Mouse (Mus musculus): ENCODE results near the gene Fam129c. TPM values are rescaled to one million over a fixed set of nuclear protein-coding genes. Genes with fewer than 3 reads are reported as not detected.

Fam129c gene
- polyA plus RNA-seq (2014; fragmentation: Nextera tagmentation; extraction: Ambion mirVana): 4.1 and 4.5 TPM in 2 replicates

- no peak within 1 kb of the TSS for H3K4me2 ChIP-seq (ENCODE audit: low read length)
- no peak for ATAC-seq
These were observed at the start of gene Fam129c for GRCm38 (mm10) chr8:71597451-71597850. Gene Fam129c, plus strand, starts transcription at chr8:71597648.

GRCm38 (mm10) chr8:71550754-71551153 lies 46.7 kb upstream of the Fam129c start:
- Histone ChIP-seq H3K9me3 (replicated peaks; ENCODE audit: control insufficient read depth, low read length) (no peaks in the 10 kb centered on the region), H3K27me3 (replicated peaks; ENCODE audit: control insufficient read depth, insufficient read depth, low read length) (peaks cover 5% of the 10 kb centered on the region; the same call in 1 of the 2 replicates), H3K36me3 (ENCODE audit: control insufficient read depth, insufficient read depth, low read length) (peaks cover 23% of the 10 kb centered on the region), H3K27ac (ENCODE audit: low read depth, low read length) (no peak overlapping the region), H3K9ac (ENCODE audit: low read length) (no peak overlapping the region), H3K4me1 (ENCODE audit: control insufficient read depth, insufficient read depth, low read length) (no peaks in the 10 kb centered on the region), H3K4me3 (ENCODE audit: low read depth, low read length) (no peak overlapping the region), H3K4me2 (ENCODE audit: low read length) (no peak overlapping the region)
- WGBS: 74% methylated on average over 7 of the region's 7 CpGs
- DNase-seq (ENCODE audit: low spot score): no peak
- no peak for ATAC-seq

More at GRCm38 (mm10) chr8:71597451-71597850, at the start of gene Fam129c:
- DNase-seq (ENCODE audit: low spot score): no peak
- H3K27ac ChIP-seq (ENCODE audit: low read depth, low read length): no peak within 1 kb of the TSS
- no peak within 1 kb of the TSS for H3K9ac ChIP-seq (ENCODE audit: low read length)
- peaks cover 8% of the 10 kb centered on the region for H3K4me1 ChIP-seq (ENCODE audit: control insufficient read depth, insufficient read depth, low read length)
- H3K4me3 ChIP-seq (ENCODE audit: low read depth, low read length): no peak within 1 kb of the TSS
- peaks cover 18% of the 10 kb centered on the region for H3K27me3 ChIP-seq (replicated peaks; ENCODE audit: control insufficient read depth, insufficient read depth, low read length)
- 0 out of 2 replicates have a peak, but pooled peaks cover 12% of the 10 kb centered on the region for H3K36me3 ChIP-seq (ENCODE audit: control insufficient read depth, insufficient read depth, low read length)
- H3K9me3 ChIP-seq (replicated peaks; ENCODE audit: control insufficient read depth, low read length): no peaks in the 10 kb centered on the region
- WGBS: 93% methylated on average over 3 of the region's 3 CpGs

GRCm38 (mm10) chr8:71552770-71553169 lies 44.7 kb upstream of the Fam129c start:
- Histone ChIP-seq H3K4me1 (ENCODE audit: control insufficient read depth, insufficient read depth, low read length) (no peaks in the 10 kb centered on the region), H3K4me3 (ENCODE audit: low read depth, low read length) (no peak overlapping the region), H3K27ac (ENCODE audit: low read depth, low read length) (no peak overlapping the region), H3K9me3 (replicated peaks; ENCODE audit: control insufficient read depth, low read length) (no peaks in the 10 kb centered on the region), H3K27me3 (replicated peaks; ENCODE audit: control insufficient read depth, insufficient read depth, low read length) (peaks cover 26% of the 10 kb centered on the region), H3K9ac (ENCODE audit: low read length) (no peak overlapping the region), H3K36me3 (ENCODE audit: control insufficient read depth, insufficient read depth, low read length) (peaks cover 7% of the 10 kb centered on the region), H3K4me2 (ENCODE audit: low read length) (no peak overlapping the region)
- WGBS: 75% methylated on average over 6 of the region's 6 CpGs
- DNase-seq (ENCODE audit: low spot score) (no peak), ATAC-seq (no peak)

GRCm38 (mm10) chr8:71554001-71554400 lies 43.4 kb upstream of the Fam129c start:
- DNase-seq (ENCODE audit: low spot score) (no peak), ATAC-seq (no peak)
- H3K4me1 ChIP-seq (ENCODE audit: control insufficient read depth, insufficient read depth, low read length): peaks cover 6% of the 10 kb centered on the region; the same call in 1 of the 2 replicates
- H3K27me3 ChIP-seq (replicated peaks; ENCODE audit: control insufficient read depth, insufficient read depth, low read length): peaks cover 38% of the 10 kb centered on the region
- H3K4me3 ChIP-seq (ENCODE audit: low read depth, low read length): no peak overlapping the region
- H3K4me2 ChIP-seq (ENCODE audit: low read length): no peak overlapping the region
- H3K9me3 ChIP-seq (replicated peaks; ENCODE audit: control insufficient read depth, low read length): no peaks in the 10 kb centered on the region
- 76% methylated on average over 6 of the region's 6 CpGs for WGBS
- no peak overlapping the region for H3K9ac ChIP-seq (ENCODE audit: low read length)
- no peak overlapping the region for H3K27ac ChIP-seq (ENCODE audit: low read depth, low read length)
- 0 out of 2 replicates have a peak, but pooled peaks cover 3% of the 10 kb centered on the region for H3K36me3 ChIP-seq (ENCODE audit: control insufficient read depth, insufficient read depth, low read length)

DNA sequence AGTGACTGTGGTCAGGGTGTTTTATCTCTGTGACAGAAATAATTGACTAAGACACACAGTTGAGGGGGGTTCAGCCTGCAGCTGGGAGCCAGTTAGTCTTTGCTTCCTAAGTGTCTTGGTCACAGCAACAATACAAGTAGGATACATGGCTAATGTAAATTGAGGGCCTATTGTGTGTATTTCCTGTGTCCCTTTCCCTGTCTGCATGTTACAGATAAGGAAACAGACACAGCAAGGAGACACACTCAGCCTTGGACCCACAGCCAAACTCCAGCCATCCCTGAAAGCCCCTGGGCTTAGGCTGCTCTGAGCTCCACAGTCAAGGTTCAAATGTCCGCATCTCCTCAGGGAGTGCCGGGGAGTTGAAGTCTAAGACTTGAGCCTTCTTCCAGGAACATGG lies 42.8 kb upstream of the Fam129c start:
- Histone ChIP-seq H3K36me3 (ENCODE audit: control insufficient read depth, insufficient read depth, low read length) (no peaks in the 10 kb centered on the region), H3K27me3 (replicated peaks; ENCODE audit: control insufficient read depth, insufficient read depth, low read length) (peaks cover 44% of the 10 kb centered on the region), H3K9me3 (replicated peaks; ENCODE audit: control insufficient read depth, low read length) (no peaks in the 10 kb centered on the region), H3K4me1 (ENCODE audit: control insufficient read depth, insufficient read depth, low read length) (peaks cover 6% of the 10 kb centered on the region; the same call in 1 of the 2 replicates), H3K9ac (ENCODE audit: low read length) (no peak overlapping the region), H3K27ac (ENCODE audit: low read depth, low read length) (no peak overlapping the region), H3K4me3 (ENCODE audit: low read depth, low read length) (no peak overlapping the region), H3K4me2 (ENCODE audit: low read length) (no peak overlapping the region)
- WGBS: 95% methylated on average over 2 of the region's 2 CpGs
- ATAC-seq (no peak), DNase-seq (ENCODE audit: low spot score) (no peak)

DNA sequence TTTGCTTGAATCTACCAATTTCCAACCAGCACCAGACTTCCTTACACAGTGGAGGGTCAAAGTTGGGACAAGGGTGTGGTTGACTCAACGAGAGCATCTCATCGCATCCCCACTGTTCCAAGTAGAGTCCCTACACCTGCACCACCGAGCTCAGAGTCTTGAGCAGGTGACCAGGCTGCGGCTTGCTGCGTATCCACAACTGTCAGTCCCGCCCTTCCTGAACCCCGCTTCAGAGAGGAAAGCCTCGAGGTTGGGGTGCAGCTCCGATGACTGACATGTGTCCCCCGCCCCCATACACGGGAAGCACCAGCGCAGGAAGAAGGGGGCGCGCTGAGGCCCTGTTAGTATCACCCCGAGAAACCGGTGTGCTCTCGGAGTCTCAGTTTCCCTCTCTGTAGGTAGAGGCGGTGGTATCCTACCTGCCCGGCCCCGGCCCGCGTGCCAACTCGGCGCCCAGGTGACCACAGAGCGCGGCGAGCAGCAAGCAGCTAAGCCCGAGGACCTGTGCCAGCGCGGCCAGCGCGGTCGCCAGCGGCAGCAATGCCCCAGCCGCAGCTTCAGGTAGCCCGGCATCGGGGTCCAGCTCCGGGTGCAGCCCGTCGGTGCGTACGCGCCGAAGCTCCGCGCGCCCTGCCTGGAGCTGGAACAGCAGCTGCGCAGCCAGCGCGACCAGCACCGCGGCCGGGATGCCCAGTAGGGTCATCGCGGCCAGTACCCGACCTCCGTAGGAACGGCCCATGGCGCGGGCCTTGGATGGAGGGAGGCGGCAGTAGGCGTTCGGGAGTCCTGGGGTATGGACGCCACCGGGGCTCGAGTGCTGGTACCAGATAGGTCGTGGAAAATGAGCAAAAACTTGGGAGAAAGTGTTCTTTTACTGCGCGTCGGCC lies 39.1 kb upstream of the Fam129c start, which contains the start of gene Tmem221:
Gene Tmem221 (minus strand): TSS at position 801 of the 887 bp plus-strand sequence.
- Histone ChIP-seq H3K4me2 (ENCODE audit: low read length) (peak within 1 kb of the TSS; percentile 43), H3K9ac (ENCODE audit: low read length) (0 out of 2 replicates have a peak within 1 kb of the TSS, but pooled peaks have one; percentile 35)
- no peak for DNase-seq (ENCODE audit: low spot score)

DNA sequence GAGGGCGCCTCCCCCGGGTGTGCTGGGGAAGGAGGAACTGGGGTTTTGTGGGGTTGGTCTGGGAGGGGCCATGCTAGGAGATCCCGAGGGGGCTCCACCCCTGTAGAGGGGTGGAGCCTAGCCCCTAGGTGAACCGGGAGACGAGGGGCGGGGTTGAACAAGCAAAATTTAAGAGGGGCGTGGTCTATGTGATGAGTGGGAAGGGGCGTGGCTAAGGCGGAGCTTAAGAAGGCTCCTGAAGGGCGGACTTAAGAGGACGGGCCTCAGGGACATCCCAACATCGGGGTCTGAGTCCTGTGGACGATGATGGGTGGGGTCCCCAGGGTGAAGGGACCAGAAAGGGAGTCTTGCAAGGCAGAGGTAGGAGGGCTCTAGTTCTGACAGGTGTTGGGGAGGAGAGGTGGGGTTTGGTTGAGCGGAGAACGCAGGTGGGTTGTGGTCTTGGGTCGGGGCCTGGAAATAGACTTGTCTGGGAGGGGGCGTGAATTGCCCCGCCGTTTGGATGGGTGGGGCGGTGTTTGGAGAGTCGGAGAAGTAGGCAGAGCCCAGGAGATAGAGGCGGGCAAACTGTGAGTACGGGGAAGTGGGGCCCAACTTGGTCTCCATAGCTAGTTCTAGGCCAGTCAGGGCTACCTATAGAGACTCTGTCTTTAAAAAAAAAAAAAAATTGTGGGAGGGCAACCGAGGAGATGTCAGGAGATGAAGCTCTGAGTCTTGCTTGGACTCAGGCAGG lies 38.3 kb upstream of the Fam129c start:
- WGBS: 2% methylated on average over 24 of the region's 24 CpGs
- no peaks in the 10 kb centered on the region for H3K9me3 ChIP-seq (replicated peaks; ENCODE audit: control insufficient read depth, low read length)
- ATAC-seq: peak; percentile 26; the same call in 1 of the 2 replicates

More for the DNA sequence above, 39.1 kb upstream of the Fam129c start, which contains the start of gene Tmem221:
- Histone ChIP-seq H3K9me3 (replicated peaks; ENCODE audit: control insufficient read depth, low read length) (no peaks in the 10 kb centered on the region), H3K27ac (ENCODE audit: low read depth, low read length) (no peak within 1 kb of the TSS), H3K4me1 (ENCODE audit: control insufficient read depth, insufficient read depth, low read length) (peaks cover 9% of the 10 kb centered on the region; the same call in 1 of the 2 replicates), H3K27me3 (replicated peaks; ENCODE audit: control insufficient read depth, insufficient read depth, low read length) (peaks cover 76% of the 10 kb centered on the region), H3K36me3 (ENCODE audit: control insufficient read depth, insufficient read depth, low read length) (no peaks in the 10 kb centered on the region), H3K4me3 (ENCODE audit: low read depth, low read length) (peak within 1 kb of the TSS; percentile 14)
- no peak for ATAC-seq
- 5% methylated on average over 68 of the region's 70 CpGs for WGBS

DNA sequence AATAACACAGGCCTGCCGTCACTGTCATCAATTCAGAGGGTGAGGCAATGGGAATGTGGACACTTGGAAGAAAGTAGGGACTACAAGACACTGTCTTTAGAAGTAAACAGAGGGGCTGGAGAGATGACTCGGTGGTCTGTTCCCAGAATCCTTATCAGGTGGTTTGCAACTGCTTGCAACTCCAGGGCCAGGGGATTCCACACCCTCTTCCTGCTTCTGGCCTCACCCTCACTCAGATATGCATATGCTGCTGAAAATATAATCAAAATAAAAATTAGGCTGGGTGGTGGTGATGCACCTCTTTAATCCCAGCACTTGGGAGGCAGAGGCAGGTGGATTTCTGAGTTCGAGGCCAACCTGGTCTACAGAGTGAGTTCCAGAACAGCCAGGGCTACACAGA lies 37.4 kb upstream of the Fam129c start:
- Histone ChIP-seq H3K9ac (ENCODE audit: low read length) (no peak overlapping the region), H3K4me1 (ENCODE audit: control insufficient read depth, insufficient read depth, low read length) (peaks cover 9% of the 10 kb centered on the region; the same call in 1 of the 2 replicates), H3K27me3 (replicated peaks; ENCODE audit: control insufficient read depth, insufficient read depth, low read length) (peaks cover 76% of the 10 kb centered on the region), H3K36me3 (ENCODE audit: control insufficient read depth, insufficient read depth, low read length) (no peaks in the 10 kb centered on the region), H3K9me3 (replicated peaks; ENCODE audit: control insufficient read depth, low read length) (no peaks in the 10 kb centered on the region), H3K4me2 (ENCODE audit: low read length) (no peak overlapping the region), H3K27ac (ENCODE audit: low read depth, low read length) (no peak overlapping the region), H3K4me3 (ENCODE audit: low read depth, low read length) (no peak overlapping the region)
- DNase-seq (ENCODE audit: low spot score) (no peak), ATAC-seq (no peak)
- WGBS: 77% methylated on average over 3 of the region's 3 CpGs

More for the DNA sequence above, 38.3 kb upstream of the Fam129c start:
- peaks cover 76% of the 10 kb centered on the region for H3K27me3 ChIP-seq (replicated peaks; ENCODE audit: control insufficient read depth, insufficient read depth, low read length)
- H3K27ac ChIP-seq (ENCODE audit: low read depth, low read length): no peak overlapping the region
- no peak overlapping the region for H3K9ac ChIP-seq (ENCODE audit: low read length)
- H3K4me1 ChIP-seq (ENCODE audit: control insufficient read depth, insufficient read depth, low read length): peaks cover 9% of the 10 kb centered on the region; the same call in 1 of the 2 replicates
- H3K36me3 ChIP-seq (ENCODE audit: control insufficient read depth, insufficient read depth, low read length): no peaks in the 10 kb centered on the region
- peak overlapping the region; percentile 43 for H3K4me2 ChIP-seq (ENCODE audit: low read length)
- peak; percentile 62 for DNase-seq (ENCODE audit: low spot score)
- H3K4me3 ChIP-seq (ENCODE audit: low read depth, low read length): peak overlapping the region; percentile 14
